Mouse (Mus musculus): ENCODE measurements around the gene Pkdcc.

Gene Pkdcc

GRCm38 (mm10) chr17:83246090-83246489 is 31.0 kb downstream of the Pkdcc start:
- no peak for DNase-seq (ENCODE audit: low spot score)

- DNase-seq (ENCODE audit: low spot score) = no peak
Measured at GRCm38 (mm10) chr17:83247176-83247575, 32.1 kb downstream of the Pkdcc start.

- no peak for DNase-seq (ENCODE audit: low spot score)
Measured at GRCm38 (mm10) chr17:83248467-83248866, 33.4 kb downstream of the Pkdcc start.

GRCm38 (mm10) chr17:83250903-83251526 is 35.9 kb downstream of the Pkdcc start:
- DNase-seq (ENCODE audit: low spot score) = no peak

GRCm38 (mm10) chr17:83253051-83253649 is 38.1 kb downstream of the Pkdcc start:
- peak; percentile 23 for DNase-seq (ENCODE audit: low spot score)

- peak; percentile 89 for DNase-seq (ENCODE audit: low spot score)
Measured at GRCm38 (mm10) chr17:83267202-83268128, 52.4 kb downstream of the Pkdcc start.

- DNase-seq (ENCODE audit: low spot score) = peak; percentile 77
Measured at GRCm38 (mm10) chr17:83271509-83271908, 56.4 kb downstream of the Pkdcc start.

- no peak for DNase-seq (ENCODE audit: low spot score)
Measured at GRCm38 (mm10) chr17:83272641-83273040, 57.5 kb downstream of the Pkdcc start.

- DNase-seq (ENCODE audit: low spot score) = no peak
Measured at GRCm38 (mm10) chr17:83273636-83274035, 58.5 kb downstream of the Pkdcc start.

- no peak for DNase-seq (ENCODE audit: low spot score)
Measured at GRCm38 (mm10) chr17:83274101-83274500, 59.0 kb downstream of the Pkdcc start.
